Mouse (Mus musculus): ENCODE measurements around the gene Mmgt2. TPM values are rescaled to one million over a fixed set of nuclear protein-coding genes. Genes with fewer than 3 reads are reported as not detected.

Mmgt2 gene
- 2.3 and 3.6 TPM in 2 replicates for polyA plus RNA-seq (2012; ENCODE audit: insufficient read depth, insufficient read length, missing spikeins)

DNA sequence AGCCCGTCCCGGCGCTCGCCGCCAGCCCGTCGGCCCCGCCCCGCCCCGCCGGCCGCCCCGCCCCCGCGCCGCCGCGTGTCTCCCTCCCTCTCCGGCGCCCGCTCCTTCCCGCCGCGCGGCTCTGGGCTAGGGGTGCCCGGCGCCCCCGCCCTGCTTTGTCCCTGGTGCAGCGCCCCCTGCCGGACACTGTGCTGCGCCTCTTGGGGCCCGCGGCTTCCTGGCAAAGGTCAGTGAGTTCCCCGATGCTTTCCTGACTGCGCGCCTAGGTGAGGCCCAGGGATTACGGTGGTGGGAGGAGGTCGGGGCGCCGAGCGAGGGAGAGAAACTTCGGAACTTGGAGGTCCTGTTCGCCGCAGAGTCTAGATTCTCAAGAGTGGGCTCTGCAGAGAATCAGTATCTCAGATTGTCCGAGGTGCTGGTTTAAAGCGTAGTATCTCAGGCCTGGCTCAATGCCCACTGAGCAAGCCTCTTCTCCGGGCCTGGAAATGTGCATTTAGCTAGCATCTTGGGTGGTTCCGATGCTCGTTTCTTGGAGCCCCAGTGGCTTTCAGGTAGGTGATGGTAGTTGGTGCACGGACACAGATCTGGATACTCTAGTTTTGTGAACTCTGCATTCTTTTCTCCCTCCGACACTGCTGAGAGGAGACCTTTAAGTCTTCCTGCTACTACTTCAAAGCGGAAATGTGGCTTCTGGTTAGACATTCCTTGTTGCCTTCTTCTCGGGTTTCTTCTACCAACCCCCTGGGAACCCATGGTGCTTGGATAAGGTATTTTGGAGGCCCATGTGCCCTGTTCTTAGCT is at the start of gene Mmgt2:
Gene Mmgt2, plus strand, starts transcription at position 74 of the 801 bp plus-strand sequence.
- no peak within 1 kb of the TSS for H3K27ac ChIP-seq (replicated peaks; ENCODE audit: low read depth, low read length)
- no peaks in the 10 kb centered on the region; the same call in none of the 2 replicates for H3K4me1 ChIP-seq (ENCODE audit: control insufficient read depth, insufficient read depth, insufficient read length, low read length)
- peak within 1 kb of the TSS; percentile 80 for H3K4me3 ChIP-seq (ENCODE audit: insufficient read depth, low read depth, low read length)

DNA sequence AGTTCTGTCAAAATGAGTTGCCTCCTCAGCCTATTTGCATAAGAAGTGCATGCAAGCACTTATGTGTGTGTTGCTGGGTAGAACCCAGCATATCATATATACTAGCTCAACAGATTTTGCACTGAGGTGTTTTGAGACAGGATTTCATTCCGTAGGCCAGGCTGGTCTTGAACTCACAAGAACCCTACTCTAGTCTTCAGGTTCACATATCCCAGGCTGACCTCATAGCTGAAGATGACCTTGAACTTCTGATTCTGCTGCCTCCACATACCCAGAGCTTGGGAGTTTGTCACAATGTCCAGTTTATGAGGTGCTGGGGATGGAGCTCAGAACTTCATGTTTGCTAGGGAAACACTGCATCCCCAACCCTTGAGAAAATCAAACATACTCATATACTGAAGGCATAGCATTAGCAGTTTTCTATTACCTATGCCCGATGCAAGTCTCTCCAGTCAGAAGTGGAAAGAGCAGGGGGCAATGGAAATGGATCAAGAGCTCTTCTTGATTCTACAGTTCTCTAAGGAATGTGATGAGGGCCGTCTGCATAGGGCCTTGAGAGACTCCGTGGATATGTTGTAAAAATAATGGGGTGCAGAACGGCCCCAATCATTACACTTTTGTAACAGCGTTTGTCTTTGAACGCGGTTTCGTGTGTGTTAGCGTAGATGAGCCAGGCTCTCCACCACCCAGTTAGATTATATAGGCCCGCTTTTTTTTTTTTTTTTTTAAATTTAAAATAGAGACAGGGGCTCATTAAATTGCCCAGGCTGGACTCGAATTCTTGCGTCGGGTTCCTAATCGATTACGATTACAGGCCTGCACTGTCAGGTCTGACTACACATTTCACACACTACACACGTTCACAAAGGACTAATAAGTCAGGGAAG is 46.5 kb upstream of the Mmgt2 start:
- Histone ChIP-seq H3K4me1 (ENCODE audit: control insufficient read depth, insufficient read depth, insufficient read length, low read length) (no peaks in the 10 kb centered on the region), H3K4me3 (ENCODE audit: insufficient read depth, low read depth, low read length) (peak overlapping the region; percentile 64), H3K27ac (replicated peaks; ENCODE audit: low read depth, low read length) (peak overlapping the region; percentile 65)

DNA sequence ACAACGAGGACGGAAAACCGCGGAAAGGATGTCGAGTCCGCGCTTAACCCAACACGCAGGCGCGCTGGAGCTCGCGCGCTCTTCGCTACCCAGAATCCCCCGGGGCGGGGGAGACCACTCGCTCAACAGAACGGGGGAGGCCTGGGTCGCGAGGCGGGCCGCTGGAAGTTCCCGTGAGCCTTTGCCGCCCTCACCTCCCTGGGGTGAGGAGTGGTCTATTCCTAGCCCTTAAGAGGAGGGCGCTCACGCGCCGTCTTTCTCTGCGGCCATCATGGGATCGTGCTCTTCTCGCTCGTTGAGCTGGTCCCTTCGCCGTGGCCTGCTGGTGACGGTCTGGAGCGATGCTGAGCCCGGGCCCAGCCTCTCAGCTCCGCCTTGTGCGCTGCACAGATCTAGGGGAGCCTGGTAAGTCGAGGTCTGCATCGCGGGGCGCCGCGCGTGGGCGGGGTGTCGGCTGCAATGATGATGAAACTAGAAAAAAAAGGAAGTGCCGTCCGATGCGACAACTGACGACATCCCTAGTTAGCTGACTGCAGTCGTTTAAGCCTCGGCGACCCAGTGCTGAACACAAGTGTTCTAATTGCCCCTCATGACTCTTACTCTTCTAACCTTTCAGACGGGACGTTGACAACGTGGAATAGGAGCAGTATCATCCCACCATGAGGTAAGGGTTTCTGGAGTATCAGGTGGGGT is 45.7 kb upstream of the Mmgt2 start:
- Histone ChIP-seq H3K4me3 (ENCODE audit: insufficient read depth, low read depth, low read length) (peak overlapping the region; percentile 91), H3K4me1 (ENCODE audit: control insufficient read depth, insufficient read depth, insufficient read length, low read length) (no peaks in the 10 kb centered on the region), H3K27ac (replicated peaks; ENCODE audit: low read depth, low read length) (peak overlapping the region; percentile 86)

DNA sequence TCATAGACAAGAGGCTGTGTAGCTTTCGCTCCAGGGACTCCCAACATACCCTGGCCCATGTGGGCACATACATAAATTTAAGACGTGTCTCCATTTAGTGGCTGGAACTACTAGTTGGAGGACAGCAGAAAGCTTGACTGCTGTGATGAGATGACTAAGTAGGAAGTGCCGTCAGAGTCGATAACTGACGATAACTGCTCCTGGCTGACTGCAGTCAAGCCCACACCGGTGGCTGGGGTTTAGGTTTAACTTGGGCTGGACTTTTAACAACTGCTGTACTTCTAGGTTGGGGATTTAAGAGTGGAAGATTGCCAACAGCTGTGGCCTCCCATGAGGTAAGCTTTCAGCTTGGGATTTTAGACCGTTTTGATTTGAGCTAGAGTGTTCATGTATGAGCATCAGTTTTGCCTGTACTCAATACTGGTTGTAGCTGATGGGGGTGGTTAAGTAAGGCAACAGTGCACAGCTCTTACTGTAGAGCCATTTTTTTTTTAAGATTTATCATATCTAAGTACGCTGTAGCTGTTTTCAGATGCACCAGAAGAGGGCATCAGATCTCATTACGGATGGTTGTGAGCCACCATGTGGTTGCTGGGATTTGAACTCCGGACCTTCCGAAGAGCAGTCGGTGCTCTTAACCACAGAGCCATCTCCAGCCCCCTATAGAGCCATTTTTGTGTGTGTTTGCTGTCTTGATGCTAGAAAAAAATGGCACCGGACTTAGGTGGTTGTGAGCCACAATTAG is 45.0 kb upstream of the Mmgt2 start:
- Histone ChIP-seq H3K4me3 (ENCODE audit: insufficient read depth, low read depth, low read length) (peak overlapping the region; percentile 91), H3K27ac (replicated peaks; ENCODE audit: low read depth, low read length) (peak overlapping the region; percentile 86), H3K4me1 (ENCODE audit: control insufficient read depth, insufficient read depth, insufficient read length, low read length) (no peaks in the 10 kb centered on the region)

DNA sequence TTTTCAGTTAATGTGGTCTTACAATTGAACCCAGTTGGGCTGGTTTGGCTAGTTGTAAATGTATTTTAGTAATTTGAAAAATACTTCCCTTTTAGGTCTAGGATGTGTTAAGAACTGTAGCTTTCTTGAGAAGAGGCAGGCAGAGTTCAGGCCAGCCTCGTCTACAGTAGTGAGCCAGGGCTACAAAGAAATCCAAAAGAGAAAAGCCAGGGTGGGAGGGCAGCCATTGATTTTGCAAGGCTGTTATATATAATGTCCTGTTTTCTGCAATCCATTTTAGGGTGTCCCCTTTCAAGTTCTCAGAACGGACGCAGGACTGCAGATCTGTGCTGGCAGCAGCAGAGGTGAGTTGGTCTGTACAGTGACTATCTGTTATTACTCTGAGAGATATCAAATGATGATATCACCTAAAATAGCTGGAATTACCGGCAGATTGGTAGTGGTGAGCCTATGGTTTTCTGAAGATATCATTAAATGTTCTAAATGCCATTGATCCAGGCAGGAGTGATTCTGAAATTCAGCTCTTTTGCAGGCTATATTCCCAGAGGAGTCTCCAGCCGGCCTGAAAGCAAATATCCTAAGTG is 44.2 kb upstream of the Mmgt2 start:
- Histone ChIP-seq H3K4me1 (ENCODE audit: control insufficient read depth, insufficient read depth, insufficient read length, low read length) (no peaks in the 10 kb centered on the region), H3K4me3 (ENCODE audit: insufficient read depth, low read depth, low read length) (no peak overlapping the region; the same call in 1 of the 2 replicates), H3K27ac (replicated peaks; ENCODE audit: low read depth, low read length) (no peak overlapping the region)

DNA sequence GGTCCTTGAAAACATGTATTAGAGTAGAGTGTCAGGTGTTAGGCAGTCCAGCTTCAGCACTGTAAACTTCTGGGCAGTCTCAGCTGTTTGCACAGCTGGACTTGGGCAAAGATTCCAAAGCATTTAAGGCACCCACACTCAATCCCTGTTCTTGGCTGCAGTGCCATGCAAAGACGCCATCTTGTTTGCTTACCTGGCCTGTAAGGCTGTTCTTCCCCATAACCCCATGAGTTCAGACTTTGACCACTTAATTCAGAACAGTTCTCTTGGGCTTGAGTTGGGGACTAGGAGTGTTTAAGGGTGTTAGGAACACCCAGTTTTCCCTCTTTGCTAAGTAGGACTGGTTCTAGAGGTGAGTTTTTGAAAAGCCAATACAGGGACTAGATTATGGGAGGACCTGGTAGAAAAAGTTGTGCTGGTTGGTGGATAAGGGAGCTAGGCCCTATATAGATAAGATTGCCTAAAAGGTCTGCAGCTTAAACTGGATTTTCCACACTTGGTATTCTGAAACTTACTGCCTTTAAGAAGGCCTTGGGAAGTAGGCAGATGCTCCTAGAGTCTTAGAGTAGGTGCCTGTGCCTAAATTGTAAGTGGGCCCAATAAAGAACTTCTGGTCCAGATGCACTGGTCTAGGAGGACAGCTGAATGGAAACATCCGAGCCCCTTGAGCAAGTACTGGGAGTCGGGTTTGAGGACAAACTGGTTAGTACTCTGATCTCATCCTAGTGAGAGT is 43.4 kb upstream of the Mmgt2 start:
- no peak overlapping the region for H3K27ac ChIP-seq (replicated peaks; ENCODE audit: low read depth, low read length)
- no peak overlapping the region for H3K4me3 ChIP-seq (ENCODE audit: insufficient read depth, low read depth, low read length)

DNA sequence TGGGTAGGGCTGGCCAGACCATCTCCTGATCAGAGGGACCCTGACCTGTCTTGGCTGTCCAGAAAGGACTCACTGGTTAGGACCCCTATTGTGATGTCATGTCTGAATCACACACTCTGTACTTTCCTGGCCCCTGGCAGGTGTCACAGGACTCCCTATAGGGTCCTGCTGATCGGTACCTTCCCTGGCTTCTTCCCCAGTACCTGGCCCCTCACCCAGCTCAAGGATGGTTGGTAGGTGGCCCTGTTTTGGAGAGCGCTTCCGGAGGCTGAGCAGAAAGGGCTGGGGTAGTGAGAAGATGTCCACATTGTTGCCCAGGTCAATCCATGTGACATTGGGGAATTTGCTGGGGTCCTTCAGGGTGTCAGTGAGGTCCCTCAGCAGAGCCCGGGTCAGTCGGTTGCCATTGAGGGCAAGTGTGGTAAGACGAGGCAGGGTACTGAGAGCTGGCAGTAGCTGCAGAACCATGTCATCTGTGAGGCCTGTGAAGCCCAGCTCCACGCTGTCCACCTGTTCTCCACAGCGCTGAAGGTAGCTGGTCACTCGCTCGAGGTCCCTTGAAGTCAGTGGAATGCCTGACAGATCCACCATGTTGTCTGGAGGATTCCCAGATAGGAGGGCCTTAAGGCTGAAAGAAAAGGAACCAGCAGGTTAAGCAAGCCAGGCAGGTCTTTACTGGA is 42.7 kb upstream of the Mmgt2 start:
- Histone ChIP-seq H3K4me3 (ENCODE audit: insufficient read depth, low read depth, low read length) (no peak overlapping the region), H3K4me1 (ENCODE audit: control insufficient read depth, insufficient read depth, insufficient read length, low read length) (no peaks in the 10 kb centered on the region), H3K27ac (replicated peaks; ENCODE audit: low read depth, low read length) (no peak overlapping the region)

More for the DNA sequence above, 43.4 kb upstream of the Mmgt2 start:
- H3K4me1 ChIP-seq (ENCODE audit: control insufficient read depth, insufficient read depth, insufficient read length, low read length) = no peaks in the 10 kb centered on the region

DNA sequence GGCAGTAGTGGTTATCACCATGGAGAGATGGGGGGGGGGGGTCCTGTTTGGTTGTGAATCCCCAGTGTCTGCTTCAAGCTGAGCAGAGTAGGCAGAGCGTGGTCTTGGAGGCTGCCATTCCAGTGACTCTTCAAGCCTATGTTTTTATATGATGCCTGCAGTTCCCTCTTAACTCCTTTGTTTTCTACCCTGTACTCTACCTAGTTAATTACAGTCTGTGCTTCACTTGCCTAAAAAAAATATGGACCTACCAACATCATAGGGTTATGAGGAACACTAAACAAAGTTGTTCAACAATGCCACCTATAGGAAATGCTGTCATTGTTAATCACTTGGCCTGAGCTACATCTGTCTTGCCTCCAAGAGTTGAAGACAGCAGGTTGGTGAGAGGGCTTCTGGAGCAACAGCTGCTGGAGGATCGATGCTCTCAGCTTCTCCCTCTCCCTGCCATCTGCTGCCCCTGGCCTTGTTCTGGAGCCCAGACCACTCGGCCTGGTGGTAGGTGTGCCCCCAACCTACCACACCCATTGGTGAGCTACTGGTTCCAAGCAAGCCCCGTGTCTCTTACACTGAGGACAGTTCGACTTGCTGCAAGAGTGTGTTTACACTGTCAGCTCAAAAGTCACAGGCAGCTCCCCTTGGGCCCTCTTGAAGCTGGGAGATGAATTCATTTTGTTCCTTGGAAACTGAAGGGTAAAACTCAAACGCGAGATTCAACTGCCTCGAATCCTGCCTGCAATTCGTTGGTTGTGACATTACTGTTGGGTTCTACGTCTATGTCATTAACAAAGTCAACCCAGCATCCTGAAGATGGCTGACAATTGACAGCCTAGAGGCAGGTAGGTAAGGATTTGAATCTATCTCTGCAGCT is 41.9 kb upstream of the Mmgt2 start:
- Histone ChIP-seq H3K4me3 (ENCODE audit: insufficient read depth, low read depth, low read length) (no peak overlapping the region), H3K4me1 (ENCODE audit: control insufficient read depth, insufficient read depth, insufficient read length, low read length) (no peaks in the 10 kb centered on the region), H3K27ac (replicated peaks; ENCODE audit: low read depth, low read length) (no peak overlapping the region)

DNA sequence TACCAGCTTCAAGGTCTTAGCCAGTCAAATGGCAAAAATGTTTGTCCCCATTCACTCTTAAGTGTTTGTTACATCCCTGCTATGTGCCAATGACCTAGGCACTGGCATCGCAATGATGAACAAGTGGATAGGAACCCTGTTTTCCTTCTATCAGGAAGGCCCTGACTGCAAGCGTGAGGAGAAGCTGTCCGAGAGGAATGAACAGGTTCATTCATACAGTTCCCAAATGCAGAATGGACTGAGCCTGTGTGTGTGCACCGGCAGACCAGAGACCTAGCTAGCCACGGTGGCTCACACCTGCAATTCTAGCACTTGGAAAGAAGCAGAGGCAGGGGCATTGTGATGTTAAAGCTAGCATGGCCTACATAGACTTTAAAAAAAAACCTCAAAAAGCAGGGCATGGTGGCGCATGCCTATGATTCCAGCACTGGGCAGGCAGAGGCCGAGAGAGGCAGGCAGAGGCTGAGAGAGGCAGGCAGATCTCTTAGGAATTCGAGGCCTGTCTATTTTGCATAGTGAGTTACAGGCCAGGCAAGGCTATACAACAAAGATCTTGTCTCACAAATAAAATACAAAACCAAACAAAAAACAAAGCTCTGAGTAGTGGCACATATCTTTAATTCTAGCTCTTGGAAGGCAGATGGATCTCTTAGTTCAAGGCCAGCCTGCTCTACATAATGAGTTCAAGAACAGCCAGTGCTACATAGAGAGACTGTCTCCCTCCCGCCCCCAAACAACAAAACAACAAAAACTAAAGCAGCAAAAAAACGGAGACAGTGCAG is 41.1 kb upstream of the Mmgt2 start:
- Histone ChIP-seq H3K4me3 (ENCODE audit: insufficient read depth, low read depth, low read length) (no peak overlapping the region), H3K27ac (replicated peaks; ENCODE audit: low read depth, low read length) (no peak overlapping the region)

GRCm38 (mm10) chr11:62607952-62608201 is 40.6 kb upstream of the Mmgt2 start:
- H3K27ac ChIP-seq (replicated peaks; ENCODE audit: low read depth, low read length) = no peak overlapping the region
- no peak overlapping the region for H3K4me3 ChIP-seq (ENCODE audit: insufficient read depth, low read depth, low read length)
- H3K4me1 ChIP-seq (ENCODE audit: control insufficient read depth, insufficient read depth, insufficient read length, low read length) = no peaks in the 10 kb centered on the region

More for the DNA sequence above, 41.1 kb upstream of the Mmgt2 start:
- no peaks in the 10 kb centered on the region for H3K4me1 ChIP-seq (ENCODE audit: control insufficient read depth, insufficient read depth, insufficient read length, low read length)

DNA sequence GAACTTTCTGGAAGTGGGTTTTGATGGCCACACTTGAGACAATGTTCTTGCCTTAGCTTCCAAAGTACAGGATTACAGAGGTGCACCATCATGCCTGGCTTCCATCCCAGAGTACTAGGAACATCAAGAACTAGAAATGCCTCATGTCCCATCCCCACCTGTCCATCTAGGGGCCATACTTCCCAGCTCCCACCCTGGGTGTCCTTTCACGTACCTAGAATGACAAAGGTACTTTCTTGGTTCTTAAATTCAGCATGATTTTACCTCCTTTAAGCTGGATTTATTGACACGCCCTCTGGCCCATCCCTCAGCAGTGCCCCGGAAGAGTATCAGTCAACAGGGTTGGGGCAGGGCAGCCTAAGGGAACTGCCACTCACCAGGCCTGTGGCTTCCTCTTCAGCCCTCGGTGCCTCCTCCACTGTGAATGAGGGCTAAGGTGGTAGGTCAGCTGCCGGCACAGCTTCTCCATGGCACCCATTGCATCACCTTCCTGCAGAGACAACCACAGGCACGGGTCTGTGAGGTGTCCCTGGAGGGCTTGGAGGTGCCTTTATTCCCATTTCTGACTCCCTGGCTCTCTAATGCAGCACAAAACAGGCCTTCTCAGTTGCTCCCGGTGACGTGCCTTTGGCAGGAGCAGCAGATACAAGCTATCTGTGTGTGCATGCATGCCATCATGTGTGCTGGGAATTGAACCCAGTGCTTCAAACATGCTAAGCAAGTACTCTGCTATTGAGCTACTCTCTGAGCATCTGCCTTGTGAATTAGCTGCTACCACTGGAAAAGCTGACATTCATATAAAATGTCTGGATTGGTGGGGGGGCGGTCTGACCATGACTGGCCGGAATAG is 39.4 kb upstream of the Mmgt2 start:
- H3K4me1 ChIP-seq (ENCODE audit: control insufficient read depth, insufficient read depth, insufficient read length, low read length) = no peaks in the 10 kb centered on the region
- H3K4me3 ChIP-seq (ENCODE audit: insufficient read depth, low read depth, low read length) = no peak overlapping the region
- no peak overlapping the region for H3K27ac ChIP-seq (replicated peaks; ENCODE audit: low read depth, low read length)
